Mouse (Mus musculus): ENCODE results near the gene Lama5.
"Not testable (repeated sequence)": the region's sequence is repeated elsewhere in the genome, so short reads cannot be mapped to it uniquely, and the experiment has no call there.

The Lama5 gene

DNA sequence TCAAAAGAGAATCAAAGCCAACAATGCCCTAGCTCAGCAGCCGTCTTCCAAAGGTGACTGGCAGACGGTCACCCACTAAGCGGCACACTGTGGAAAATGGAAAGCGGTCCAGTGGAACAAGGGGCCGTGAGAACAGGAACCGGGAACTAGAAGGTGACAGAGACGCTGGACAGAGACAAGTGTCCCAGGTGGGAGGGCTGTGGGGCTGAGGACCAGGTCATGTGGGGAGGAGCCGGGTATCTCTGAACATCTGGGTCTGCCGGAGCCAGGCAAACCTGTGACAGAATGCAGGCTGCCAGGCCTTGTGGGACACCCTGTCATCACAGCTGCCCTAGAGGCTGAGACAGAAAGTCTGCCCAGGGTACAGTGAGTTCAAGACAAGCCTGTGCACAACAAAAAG lies 21.2 kb downstream of the Lama5 start:
- in situ Hi-C loops (cut with MboI, MseI): no loop called here

DNA sequence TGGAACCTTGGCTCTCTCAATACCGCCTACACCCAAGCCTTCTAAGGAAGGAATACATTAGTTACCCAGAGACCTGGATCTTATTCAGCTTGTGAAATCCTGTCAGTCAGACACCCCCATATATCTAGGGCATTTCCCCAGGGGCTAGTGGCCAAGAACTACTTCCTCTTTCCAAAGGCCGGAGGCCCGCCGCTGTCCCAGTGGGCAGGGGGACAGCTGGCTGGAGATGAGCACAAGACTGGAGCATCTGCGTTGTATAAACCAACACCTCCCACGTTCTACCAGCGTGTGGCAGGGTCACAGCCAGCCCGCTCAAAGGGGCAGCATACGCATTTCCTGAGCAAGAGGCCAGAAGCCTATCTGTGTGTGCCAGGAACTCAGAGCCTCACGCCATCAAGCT lies 22.9 kb downstream of the Lama5 start:
- in situ Hi-C loops (cut with MboI, MseI): no loop called here

DNA sequence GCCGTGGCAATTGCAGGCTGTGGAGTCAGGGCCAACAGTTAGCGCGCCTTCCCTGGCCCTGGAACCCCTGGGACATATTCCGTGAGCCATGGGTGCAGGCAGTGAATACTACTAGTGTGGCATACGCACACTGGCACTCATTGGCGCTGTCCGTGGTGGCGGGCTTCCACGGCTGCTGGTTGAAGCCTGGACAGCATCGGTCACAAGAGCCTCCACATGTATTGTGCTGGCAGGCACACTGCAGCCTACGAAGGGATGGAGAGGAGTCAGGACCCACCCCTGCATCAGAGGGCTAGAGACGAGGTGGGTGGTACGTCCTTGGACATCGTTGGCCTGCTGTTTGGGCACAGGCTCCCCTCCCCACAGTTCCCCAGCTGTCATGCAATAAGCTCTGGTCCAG lies 23.4 kb downstream of the Lama5 start:
- in situ Hi-C loops (cut with MboI, MseI): no loop called here

DNA sequence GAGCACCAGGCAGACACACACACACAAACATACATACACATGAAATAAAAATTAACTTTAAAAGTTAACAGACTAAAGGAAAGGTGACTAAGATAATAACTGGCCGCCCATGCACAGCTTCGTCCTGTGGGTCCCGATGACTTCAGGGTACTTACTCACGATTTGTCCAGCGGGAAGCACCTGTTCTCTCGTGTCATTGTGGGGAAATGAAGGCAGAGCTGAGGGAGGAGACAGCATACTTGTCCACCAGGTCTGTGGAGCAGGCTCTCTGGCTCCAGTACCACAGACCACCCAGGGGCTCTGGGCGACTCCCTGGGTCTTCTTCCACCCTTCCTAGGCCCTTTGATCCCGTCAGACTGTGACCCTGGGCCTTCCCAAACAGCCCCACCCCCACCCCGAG lies 24.4 kb downstream of the Lama5 start:
- in situ Hi-C loops (cut with MboI, MseI): no loop called here

DNA sequence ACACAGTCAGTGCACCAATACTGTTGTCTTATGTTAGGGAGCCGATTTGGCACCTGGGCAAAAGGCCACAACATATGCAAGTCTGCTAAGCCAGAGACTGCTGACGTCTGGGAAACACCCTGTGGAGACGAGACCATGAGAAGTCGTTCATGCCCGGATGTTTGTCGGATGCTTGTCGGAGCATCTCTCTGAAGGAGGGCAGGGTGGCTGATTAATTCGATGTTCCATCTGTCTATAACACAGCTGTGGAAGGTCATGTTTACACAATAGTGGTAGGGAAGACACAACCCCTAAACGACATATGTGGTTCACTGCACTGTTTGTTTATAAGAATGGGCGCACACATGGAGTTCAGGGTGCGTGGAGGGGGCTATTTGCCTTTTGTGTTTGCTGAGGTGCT lies 25.0 kb downstream of the Lama5 start:
- in situ Hi-C loops (cut with MboI, MseI): no loop called here

DNA sequence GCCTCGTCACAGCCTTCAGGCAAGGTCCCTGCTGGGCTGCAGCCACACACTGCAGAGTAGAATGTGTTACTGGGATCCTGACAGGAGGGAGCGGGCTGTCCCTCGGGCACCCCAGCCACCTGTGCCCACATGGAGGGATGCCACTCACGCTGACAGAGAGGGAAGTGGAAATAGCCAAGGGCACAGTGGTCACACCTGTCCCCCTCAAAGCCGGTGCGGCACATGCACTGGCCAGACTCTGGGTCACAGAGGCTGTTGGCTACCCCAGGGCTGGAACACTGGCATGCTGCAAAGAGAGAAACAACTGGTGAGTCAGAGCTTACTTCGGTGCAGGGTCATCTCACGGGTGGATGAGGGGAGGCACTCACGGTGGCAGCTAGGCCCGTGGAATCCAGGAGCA lies 26.9 kb downstream of the Lama5 start:
- in situ Hi-C loops (cut with MboI, MseI): no loop called here

DNA sequence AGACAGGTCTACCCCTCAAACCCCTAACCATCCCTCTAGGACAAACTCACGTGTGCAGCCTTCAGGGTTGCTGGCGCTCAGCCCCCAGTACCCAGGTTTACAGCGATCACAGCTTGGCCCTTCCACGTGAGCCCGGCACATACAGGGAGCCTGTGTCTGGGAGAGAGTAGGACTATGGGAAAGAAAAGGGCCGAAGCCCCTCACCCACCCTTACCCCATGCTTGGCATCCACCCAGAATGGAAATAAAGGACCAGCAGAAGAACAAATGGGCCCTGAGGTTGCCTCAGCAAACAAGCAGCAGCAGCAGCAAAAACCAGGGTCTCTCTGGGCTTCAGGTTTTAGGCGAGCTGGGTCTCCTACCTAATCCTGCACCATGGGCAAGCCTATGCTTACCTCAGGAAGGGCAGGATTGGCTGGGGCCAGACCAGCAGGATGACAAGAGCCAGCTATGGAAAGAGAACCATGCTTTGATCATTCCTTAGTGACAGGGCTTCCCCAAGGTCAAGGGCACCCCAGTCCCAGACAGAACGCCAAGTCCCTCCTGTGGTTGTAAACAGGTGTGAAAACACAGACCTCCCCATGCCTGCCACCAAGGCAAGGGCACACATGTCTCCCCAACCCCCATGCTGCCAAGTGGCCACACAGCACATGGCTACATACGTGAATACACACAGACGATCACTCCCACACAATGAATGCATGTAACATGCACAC lies 28.2 kb downstream of the Lama5 start:
- in situ Hi-C loops (cut with MboI, MseI): no loop called here

DNA sequence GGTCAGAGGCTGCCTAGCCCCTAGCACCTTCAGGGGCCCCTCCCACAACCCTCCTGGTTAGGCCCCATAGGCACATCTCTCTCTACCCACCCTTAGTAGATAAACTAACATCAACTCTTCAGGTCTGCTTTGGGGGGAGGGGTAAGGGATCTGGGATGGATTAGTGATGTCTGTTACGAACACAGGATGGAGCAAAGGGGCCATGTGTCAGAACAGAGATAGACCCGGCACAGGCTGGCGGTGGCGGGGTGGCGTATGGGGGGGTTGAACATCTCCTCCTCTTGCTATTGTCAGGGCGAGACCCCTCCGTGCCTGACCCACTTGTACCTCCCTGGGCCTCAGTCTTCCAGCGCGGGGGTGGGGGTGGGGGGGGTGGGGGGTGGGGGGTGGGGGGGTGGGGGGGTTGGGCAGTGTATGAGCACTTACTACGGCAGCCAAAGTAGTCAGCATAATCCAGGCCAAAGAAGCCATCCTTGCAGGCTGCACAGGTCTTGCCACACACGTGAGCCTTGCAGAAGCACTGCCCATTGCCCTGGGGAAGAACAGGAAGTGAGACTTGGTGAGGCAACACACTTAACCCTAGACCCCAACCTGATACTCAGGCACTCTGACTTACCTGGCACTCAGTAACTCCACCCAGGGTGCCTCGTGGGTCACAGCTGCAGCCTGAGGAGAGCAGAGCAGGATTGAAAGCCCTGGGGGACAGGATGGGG lies 28.9 kb downstream of the Lama5 start:
- in situ Hi-C loops (cut with MboI, MseI): no loop called here

DNA sequence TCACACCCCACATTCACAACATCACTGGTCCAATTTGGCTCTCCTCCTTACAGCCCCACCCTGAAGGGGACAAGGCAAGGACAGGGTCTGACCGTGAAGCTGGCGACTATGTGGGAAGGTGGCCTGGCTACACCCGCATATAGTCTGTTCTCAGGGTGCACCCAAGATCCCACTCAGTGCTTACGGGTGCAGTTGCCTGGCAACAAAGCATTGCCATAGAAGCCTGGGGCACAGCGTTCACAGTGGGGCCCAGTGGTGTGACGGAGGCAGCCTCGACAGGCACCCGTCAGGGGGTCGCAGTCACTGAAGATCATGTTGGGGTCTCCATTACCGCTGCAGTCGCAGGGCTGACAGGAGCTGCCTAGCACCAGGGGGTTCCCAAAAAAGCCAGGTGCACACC lies 38.3 kb downstream of the Lama5 start:
- in situ Hi-C loops (cut with MboI, MseI): no loop called here

DNA sequence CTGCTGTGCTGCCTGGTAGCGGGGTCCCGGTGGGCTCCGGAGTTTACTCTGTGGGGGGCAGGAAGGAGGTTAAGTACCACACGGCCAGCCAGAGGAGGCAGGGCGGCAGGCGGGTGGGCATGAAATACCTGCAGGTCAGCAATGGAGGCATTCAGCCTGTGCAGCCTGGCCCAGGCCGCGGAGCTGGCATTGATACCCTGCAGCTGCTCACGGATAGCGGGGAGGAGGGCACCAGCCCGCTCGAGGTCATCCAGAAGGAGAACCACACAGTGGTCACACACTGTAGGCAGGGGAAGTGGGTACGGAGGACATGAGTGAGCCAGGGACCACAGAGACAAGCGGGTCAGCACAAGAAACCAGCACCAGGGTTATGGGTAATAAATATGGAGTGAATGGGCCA lies 40.0 kb downstream of the Lama5 start:
- in situ Hi-C loops (cut with MboI, MseI): no loop called here

DNA sequence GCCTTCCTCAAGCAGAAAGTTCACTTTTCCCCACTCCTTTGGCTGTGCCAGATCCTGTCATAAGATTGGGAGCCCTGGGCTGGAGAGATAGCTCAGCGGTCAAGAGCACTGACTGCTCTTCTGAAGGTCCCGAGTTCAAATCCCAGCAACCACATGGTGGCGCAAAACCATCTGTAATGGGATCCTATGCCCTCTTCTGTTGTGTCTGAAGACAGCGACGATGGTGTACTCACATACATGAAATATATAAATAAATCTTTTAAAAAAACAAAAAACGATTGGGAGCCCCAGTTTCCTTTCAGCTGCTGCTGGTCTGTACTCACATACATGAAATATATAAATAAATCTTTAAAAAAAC lies 40.9 kb downstream of the Lama5 start:
- in situ Hi-C loops (cut with MboI, MseI): no loop called here

DNA sequence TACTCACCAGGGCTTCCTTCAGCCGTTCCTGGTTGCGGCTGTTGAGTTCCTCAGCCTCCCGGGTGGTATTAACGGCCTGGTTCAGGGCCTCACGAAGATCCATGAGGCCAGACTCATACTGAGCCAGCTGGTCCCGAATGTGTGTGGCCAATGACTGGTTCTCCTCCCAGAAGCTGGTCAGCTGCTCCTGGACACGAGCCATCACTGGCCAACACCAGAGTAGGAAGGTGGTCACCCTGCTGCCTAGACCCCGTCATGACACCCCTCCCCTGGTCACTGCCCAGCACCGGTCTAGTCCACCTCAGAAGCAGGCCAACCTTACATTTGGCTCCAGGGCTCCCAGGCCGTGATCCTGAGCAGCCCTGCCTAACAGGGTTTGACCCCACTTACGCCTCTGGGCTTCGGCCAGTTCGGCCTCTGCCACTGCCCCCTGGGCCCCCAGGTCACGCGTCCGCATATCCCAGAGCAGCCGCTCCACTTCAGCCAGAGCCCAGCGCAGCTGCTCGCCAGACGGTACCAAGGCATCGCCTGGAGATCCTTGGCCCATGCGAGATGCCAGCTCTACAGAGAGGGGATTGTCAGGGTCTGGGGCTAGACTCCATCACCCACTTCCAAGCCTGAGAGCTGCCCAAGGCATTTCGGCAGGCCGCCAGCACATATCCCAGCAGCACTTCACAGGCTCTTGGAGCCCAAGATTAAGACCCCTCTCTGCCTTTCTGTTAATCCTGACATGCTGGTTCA lies 41.5 kb downstream of the Lama5 start:
- in situ Hi-C loops (cut with MboI, MseI): no loop called here

DNA sequence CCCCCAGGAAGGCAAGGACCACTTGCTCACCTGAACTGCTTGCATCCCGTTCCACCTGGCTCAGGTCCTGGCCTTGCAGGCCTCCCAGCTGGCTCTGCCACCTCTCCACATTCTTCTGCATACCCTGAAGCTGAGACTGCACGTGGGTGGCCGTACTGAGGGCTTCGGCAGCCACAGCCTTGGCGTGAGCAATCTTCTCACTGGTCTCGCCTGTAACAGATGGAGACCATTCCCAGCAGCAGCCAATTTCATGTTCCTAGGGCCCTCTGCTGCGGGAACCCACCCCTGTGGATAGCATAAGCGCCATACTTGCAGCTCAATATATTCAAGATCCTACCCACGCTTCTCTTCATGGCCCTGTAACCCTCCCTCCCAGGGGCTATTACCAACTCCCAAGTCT lies 44.1 kb downstream of the Lama5 start:
- in situ Hi-C loops (cut with MboI, MseI): no loop called here

DNA sequence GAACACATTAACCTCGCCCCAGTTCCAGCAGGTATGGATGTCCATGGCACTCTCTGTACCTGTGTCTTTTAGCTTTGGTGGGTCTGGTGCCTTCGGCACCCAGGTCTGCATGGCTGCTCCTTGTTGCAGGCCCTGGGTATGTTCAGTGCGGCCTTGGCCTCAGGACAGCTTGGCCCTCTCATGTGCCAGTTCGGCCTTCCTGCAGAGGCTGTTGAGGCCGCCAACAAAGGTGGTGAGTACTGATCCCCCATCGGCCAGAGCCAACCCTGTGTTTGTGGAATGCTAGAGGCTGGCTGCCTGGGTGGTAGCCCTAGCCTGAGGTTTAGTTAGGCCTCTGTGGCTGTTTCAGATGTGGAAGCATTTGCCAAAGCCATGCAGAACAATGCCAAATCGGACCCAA lies 49.9 kb downstream of the Lama5 start:
- in situ Hi-C loops (cut with MboI, MseI): loop anchor here (5.0 kb wide), 1 partner anchor 77 kb away; no protein-coding TSS in a partner anchor

DNA sequence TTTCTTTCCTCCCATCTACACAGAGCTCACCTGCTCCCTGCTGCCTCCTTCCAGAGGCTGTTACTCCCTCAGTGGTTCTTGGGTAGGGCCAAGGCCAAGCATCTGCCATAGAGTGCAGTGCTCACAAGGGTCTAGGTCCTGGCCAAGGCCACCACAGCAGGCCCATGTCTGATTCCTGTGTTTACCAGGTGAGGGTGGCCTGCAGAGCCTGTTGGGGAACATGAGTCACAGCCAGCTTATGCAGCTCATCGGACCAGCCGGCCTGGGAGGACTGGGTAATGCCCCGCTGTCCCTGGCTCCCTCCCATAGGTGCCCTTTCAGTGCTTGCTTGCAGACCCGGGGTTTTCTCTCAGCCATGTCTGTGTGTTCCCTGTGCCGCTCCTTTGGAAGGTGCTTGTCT lies 51.5 kb downstream of the Lama5 start:
- in situ Hi-C loops (cut with MboI, MseI): no loop called here

DNA sequence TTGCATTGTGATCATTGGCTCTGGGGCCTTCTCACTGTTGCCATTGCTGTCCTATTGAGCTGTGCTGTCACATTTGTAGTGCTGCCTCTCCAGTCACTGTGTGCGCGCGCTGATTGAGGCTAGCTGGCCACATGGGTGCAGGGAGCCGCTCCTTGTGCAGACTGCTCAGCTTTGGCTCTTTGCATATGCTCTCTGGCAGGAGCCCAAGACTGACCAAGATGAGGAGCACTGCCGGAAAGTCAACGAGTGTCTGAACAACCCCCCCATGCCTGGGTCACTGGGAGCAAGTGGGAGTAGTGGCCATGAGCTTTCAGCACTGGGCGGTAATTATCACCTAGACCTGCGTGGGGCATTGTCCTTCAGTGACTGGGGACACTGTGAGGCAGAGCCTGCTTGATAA lies 51.9 kb downstream of the Lama5 start:
- in situ Hi-C loops (cut with MboI, MseI): not testable (repeated sequence)

DNA sequence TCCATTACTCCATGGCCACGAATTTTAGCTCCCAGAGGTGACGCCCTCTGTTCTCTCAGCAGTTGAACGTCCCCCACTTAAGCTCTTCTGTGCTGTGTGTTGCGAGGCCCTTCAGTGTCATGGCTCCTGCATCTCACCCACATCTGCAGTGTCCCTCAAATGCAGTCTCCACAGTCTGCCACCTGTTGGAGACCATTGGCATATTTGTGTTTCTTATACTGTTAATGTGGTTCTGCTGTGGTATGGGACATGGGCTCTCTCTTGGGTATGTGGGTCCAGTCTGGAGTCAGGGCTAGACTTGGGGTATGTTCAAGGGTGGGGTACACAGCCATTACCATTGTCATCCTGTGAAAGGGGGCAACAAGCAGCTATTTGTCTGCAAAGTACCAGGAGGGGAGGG lies 52.5 kb downstream of the Lama5 start:
- in situ Hi-C loops (cut with MboI, MseI): no loop called here

DNA sequence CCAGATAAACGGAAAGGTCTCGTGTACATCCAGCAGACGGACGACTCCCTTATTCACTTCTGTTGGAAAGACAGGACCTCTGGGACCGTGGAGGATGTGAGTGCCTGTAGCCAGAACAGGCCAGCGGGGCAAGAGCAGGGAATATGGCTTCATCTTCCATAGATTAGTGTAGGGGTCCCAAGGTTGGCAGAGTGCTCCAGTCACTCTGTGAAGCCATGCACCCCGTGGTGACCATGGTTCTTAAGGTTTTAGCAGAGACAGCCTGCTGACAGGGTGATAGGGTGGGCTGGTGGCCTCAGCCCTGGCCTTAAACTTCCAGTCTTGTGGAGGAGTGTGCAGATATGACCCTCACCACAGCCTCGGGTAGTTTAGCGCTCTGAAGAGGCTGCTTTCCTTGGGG lies 53.5 kb downstream of the Lama5 start:
- in situ Hi-C loops (cut with MboI, MseI): no loop called here

DNA sequence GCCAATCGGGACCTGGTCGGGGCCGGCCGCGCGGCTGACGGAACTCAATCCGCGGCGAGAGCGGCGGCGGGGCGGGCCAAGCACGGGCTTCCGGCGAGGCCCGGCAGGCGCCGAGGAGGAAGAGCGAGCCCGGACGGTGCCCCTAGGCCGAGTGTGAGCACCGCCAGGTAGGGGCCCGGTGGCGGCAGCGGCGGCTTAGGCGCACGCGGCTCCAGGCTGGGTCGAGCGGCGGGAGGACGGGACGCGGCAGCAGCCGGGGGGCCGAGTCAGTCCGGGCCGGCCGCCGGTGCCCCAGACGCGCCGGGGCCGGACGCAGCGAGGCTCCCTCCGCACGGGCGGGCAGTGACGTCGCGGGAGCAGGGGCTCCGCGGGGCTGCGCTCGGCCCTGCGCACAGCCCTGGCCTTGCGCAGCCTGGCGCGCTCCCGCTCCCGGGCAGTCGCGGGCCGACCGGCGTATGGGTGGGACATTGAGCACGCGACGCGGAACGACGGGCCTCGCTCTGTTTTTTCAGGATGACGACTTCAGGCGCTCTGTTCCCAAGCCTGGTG lies 54.1 kb downstream of the Lama5 start:
- in situ Hi-C loops (cut with MboI, MseI): no loop called here

DNA sequence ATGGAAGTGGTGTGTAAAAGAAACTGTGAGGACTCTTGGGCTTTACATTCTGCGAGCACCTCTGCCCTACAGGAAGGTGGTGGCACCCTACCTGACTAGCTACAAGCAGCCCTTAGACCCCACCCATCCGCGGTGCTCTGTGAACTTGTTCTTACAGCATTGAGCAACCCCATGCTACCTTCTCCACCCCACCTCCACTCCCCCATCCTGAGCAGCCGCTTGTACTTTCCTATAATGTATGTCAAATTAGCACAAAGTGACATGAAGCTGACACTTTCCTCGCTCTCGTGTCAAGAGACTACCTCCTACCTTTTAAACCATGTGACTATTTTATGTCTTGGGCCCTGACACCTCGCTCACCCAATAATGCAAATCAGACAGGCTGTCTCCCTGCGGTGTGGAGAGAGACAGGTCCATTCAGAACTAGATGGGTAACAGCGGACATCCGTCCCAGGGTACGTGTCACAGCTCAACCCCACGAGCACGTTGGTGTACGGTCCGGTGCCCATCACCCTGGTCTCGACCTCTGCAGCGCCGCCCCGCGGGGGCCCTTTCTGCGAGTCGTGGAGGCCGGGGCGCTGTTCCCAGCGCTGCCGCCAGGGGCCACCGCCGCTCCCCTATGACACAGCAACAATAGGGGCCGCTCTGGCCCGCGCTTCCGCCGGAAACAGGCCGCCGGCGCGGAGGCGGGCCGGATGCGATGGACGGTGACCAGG lies 54.7 kb downstream of the Lama5 start, which contains the start of gene Adrm1:
Adrm1 (plus strand) TSS at position 680 of the 716 bp plus-strand sequence.
- in situ Hi-C loops (cut with MboI, MseI): no loop called here

DNA sequence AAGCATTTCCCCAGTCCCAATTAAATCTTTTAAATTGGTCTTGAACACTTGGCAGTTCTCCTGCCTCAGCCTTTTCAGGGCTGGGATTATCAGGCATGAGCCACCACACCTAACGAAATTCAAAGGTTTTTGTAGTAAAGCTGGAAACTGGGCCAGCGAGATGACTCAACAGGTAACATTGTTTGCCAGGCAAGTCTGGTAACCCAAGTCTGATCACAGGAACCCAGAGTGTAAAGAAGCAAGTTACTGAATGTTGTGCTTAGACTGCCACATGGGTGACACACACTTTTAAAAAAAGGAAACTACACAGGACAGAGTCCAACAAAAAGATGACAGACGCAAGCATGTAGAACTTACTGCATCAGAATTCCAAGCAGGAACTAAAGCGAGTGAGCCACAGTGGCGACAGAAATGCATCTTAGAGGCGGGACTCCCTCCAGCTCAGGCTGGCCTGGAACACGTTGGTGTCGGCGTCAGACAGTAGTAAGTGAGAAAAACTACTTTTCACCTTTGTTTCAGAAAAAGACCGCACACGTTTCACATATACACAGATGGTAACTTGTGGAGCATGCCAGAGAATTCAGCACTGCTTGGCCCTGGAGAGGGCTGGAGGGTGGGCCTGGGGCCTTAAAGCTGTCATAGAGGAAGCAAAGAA lies 55.4 kb downstream of the Lama5 start:
- in situ Hi-C loops (cut with MboI, MseI): no loop called here

Measured in regulatory T cell (primary cell).